Mouse (Mus musculus) kidney, postnatal 0 days (tissue): ENCODE results near the gene Gstm4. TPM values are rescaled to one million over a fixed set of nuclear protein-coding genes. Genes with fewer than 3 reads are reported as not detected.

Source experiments
- ATAC-seq: fragments of 200-750 bp; cut with Nextera tagmentation; replicated peaks from 2 replicates; pipeline ENCODE4 v1.8.0; 2017; ENCODE audit warnings: low read depth, moderate number of reproducible peaks, moderate TSS enrichment, moderate library complexity; ENCODE audit not compliant: low FRiP score
- DNase-seq: peaks from one replicate; pipeline ENCODE4 v3.0.0-alpha.2; 2016; ENCODE audit warnings: low spot score
- H3K27ac ChIP-seq: fragments of 300-500 bp; sonication (generic); 2 replicates; pipeline ENCODE4 v1.5.1; 2014; ENCODE audit warnings: mild to moderate bottlenecking
- H3K27me3 ChIP-seq: fragments of 300-500 bp; sonication (generic); 2 replicates; pipeline ENCODE4 v1.6.1; 2014; ENCODE audit warnings: low read length, mixed read lengths; ENCODE audit not compliant: insufficient read depth
- H3K36me3 ChIP-seq: fragments of 300-500 bp; sonication (generic); 2 replicates; pipeline ENCODE4 v1.6.1; 2014; ENCODE audit warnings: low read length, mixed read lengths; ENCODE audit not compliant: insufficient read depth
- H3K4me1 ChIP-seq: fragments of 300-500 bp; sonication (generic); replicated peaks from 2 replicates; pipeline ENCODE4 v1.6.1; 2014; ENCODE audit warnings: antibody characterized with exemption, low read length, mixed read lengths; ENCODE audit not compliant: insufficient read depth
- H3K4me2 ChIP-seq: fragments of 300-500 bp; sonication (generic); 2 replicates; pipeline ENCODE4 v1.6.1; 2014; ENCODE audit warnings: mild to moderate bottlenecking, low read length, moderate library complexity, mixed read lengths
- H3K4me3 ChIP-seq: fragments of 300-500 bp; sonication (generic); replicated peaks from 2 replicates; pipeline ENCODE4 v1.5.1; 2014; ENCODE audit warnings: low read depth, low read length
- H3K9ac ChIP-seq: fragments of 300-500 bp; sonication (generic); 2 replicates; pipeline ENCODE4 v1.6.1; 2014; ENCODE audit warnings: low read depth, low read length
- H3K9me3 ChIP-seq: fragments of 300-500 bp; sonication (generic); replicated peaks from 2 replicates; pipeline ENCODE4 v1.6.1; 2016; ENCODE audit warnings: low read length, inconsistent platforms, mixed read lengths
- CTCF ChIP-seq: IDR thresholded peaks from 2 replicates; pipeline ENCODE4 v1.5.1; 2016; ENCODE audit warnings: antibody characterized with exemption, low read depth, mild to moderate bottlenecking, moderate library complexity
- WGBS: fragments of 180-500 bp; shearing (Covaris S2); extraction: QIAGEN DNeasy Blood & Tissue Kit; methylation state at CpG from one replicate; pipeline ENCODE4 v1.1.7; 2014; 5-methylcytosine and 5-hydroxymethylcytosine counted together
- polyA plus RNA-seq: library from polyadenylated mRNA; unstranded; fragments of >200 nt; fragmentation: Nextera tagmentation; extraction: Ambion mirVana; gene quantifications from 2 replicates; pipeline ENCODE4 v1.2.1, GENCODE M21; 2015

Gstm4 gene
- polyA plus RNA-seq, 1 experiment from 2014 or later, result 21.8 TPM

GRCm38 (mm10) chr3:108065551-108065950 lies 20.9 kb upstream of the Gstm4 start:
- DNase-seq (no peak), ATAC-seq (no peak)
- H3K4me2 ChIP-seq, result no peak overlapping the region
- no peaks in the 10 kb centered on the region for H3K36me3 ChIP-seq
- H3K9me3 ChIP-seq, result no peaks in the 10 kb centered on the region
- H3K9ac ChIP-seq, result no peak overlapping the region
- H3K27me3 ChIP-seq, result no peaks in the 10 kb centered on the region
- H3K4me1 ChIP-seq, result no peaks in the 10 kb centered on the region; the same call in 1 of the 2 replicates
- H3K27ac ChIP-seq, result no peak overlapping the region
- no peak for TF ChIP-seq CTCF
- no peak overlapping the region for H3K4me3 ChIP-seq
- WGBS, result 82% methylated on average over 9 of the region's 9 CpGs

DNA sequence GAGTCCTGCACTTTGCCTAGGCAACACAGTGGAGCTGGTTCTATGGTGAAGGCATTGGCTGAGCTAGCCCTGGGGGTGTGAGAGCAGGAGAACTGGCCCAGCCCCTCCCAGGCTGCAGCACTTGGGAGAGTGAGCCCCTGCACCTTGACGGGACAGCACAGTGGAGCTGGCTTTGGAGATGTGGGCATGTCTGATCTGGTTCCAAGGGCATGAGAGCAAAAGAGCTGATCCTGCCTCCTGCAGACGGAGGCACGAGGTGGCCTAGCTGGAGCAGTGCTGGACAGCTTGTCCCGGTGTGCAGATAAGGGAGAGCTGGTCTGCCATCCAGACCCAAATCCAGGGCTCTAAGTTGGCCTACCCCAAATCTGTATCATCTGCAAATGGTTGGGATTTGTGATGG lies 20.0 kb upstream of the Gstm4 start:
- no peak for DNase-seq
- no peak for ATAC-seq

GRCm38 (mm10) chr3:108062648-108063047 lies 18.0 kb upstream of the Gstm4 start:
- WGBS, result 78% methylated on average over 8 of the region's 8 CpGs
- Histone ChIP-seq H3K27ac (no peak overlapping the region), H3K27me3 (no peaks in the 10 kb centered on the region), H3K4me3 (no peak overlapping the region), H3K36me3 (no peaks in the 10 kb centered on the region), H3K9ac (no peak overlapping the region), H3K9me3 (no peaks in the 10 kb centered on the region), H3K4me2 (no peak overlapping the region), H3K4me1 (no peaks in the 10 kb centered on the region)
- ATAC-seq (no peak), DNase-seq (no peak)
- no peak for TF ChIP-seq CTCF

More for the DNA sequence above, 20.0 kb upstream of the Gstm4 start:
- Histone ChIP-seq H3K36me3 (no peaks in the 10 kb centered on the region), H3K4me2 (no peak overlapping the region), H3K27me3 (no peaks in the 10 kb centered on the region), H3K4me3 (no peak overlapping the region), H3K4me1 (no peaks in the 10 kb centered on the region; the same call in 1 of the 2 replicates), H3K27ac (no peak overlapping the region), H3K9ac (no peak overlapping the region), H3K9me3 (no peaks in the 10 kb centered on the region)
- no peak for TF ChIP-seq CTCF
- WGBS, result 58% methylated on average over 4 of the region's 4 CpGs

DNA sequence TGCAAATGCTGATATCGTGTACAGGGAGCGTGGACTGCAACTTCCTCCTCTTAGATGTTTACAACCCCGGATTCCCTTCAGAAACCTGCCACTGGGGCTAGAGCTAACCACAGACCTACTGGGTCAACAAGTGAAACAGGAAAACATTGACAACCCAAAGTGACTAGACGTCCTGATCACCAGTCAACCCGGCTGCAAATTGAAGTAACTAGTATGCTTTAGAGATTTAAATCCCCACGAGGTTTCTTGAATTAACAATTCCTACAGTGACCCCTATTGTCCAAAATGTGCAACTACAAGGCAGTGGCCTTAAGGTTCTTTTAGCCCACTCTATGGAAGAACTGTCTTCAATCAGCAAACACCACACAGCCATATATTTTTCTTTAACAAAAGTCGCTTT lies 16.7 kb upstream of the Gstm4 start:
- no peak overlapping the region for H3K27ac ChIP-seq
- no peak overlapping the region for H3K9ac ChIP-seq
- DNase-seq (peak; percentile 88), ATAC-seq (no peak)
- peak overlapping the region; percentile 44 for H3K4me2 ChIP-seq
- no peaks in the 10 kb centered on the region for H3K27me3 ChIP-seq
- 13% methylated on average over 7 of the region's 7 CpGs for WGBS
- no peaks in the 10 kb centered on the region for H3K9me3 ChIP-seq
- no peaks in the 10 kb centered on the region for H3K36me3 ChIP-seq
- TF ChIP-seq CTCF, result peak; percentile 86
- no peaks in the 10 kb centered on the region for H3K4me1 ChIP-seq
- H3K4me3 ChIP-seq, result no peak overlapping the region

DNA sequence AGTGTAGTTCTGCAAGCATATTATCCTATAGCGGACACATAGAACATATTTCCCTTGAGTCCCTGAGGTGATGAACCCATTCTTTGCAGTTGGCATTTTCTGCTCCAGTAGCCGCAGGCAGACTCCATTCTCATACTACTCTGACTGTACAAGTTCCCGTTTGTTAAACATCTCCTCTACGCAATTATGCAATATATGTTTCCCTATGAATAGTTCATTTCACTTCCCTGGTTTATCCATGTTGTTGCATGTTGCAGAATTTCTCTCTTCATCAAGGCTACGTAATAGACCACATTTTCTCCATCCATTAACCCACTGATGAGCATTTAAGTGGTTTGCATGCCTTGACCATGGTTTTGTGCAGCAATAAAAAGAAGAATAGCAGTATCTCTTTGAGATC lies 5.8 kb upstream of the Gstm4 start:
- no peak overlapping the region for H3K4me2 ChIP-seq
- no peak overlapping the region for H3K9ac ChIP-seq
- no peaks in the 10 kb centered on the region for H3K9me3 ChIP-seq
- no peak for ATAC-seq
- TF ChIP-seq CTCF, result no peak
- H3K4me1 ChIP-seq, result no peaks in the 10 kb centered on the region
- no peaks in the 10 kb centered on the region for H3K27me3 ChIP-seq
- H3K4me3 ChIP-seq, result no peak overlapping the region
- no peak for DNase-seq
- H3K27ac ChIP-seq, result no peak overlapping the region
- WGBS, result 90% methylated on average over 5 of the region's 5 CpGs
- H3K36me3 ChIP-seq, result no peaks in the 10 kb centered on the region

GRCm38 (mm10) chr3:108048306-108048705 lies 3.6 kb upstream of the Gstm4 start:
- no peak overlapping the region for H3K27ac ChIP-seq
- H3K27me3 ChIP-seq, result no peaks in the 10 kb centered on the region
- H3K9ac ChIP-seq, result no peak overlapping the region
- no peaks in the 10 kb centered on the region for H3K9me3 ChIP-seq
- H3K4me3 ChIP-seq, result no peak overlapping the region
- WGBS, result 33% methylated on average over 3 of the region's 3 CpGs
- no peak for ATAC-seq
- H3K36me3 ChIP-seq, result no peaks in the 10 kb centered on the region
- no peak overlapping the region for H3K4me2 ChIP-seq
- no peak for TF ChIP-seq CTCF
- no peak for DNase-seq
- H3K4me1 ChIP-seq, result peaks cover 10% of the 10 kb centered on the region; the same call in 1 of the 2 replicates
